Mouse (Mus musculus) heart, embryonic 14.5 days (tissue): ENCODE measurements around the gene Xpnpep1. TPM values are rescaled to one million over a fixed set of nuclear protein-coding genes. Genes with fewer than 3 reads are reported as not detected.

ENCODE experiments used
- microRNA-seq: library from miRNA; unstranded; fragments of <30 nt; microRNA quantifications from one replicate; pipeline ENCODE4, GENCODE M21; 2016
- polyA plus RNA-seq: library from polyadenylated mRNA; unstranded; fragments of >200 nt; fragmentation: Nextera tagmentation; extraction: Ambion mirVana; gene quantifications from 2 replicates; pipeline ENCODE4 v1.2.1, GENCODE M21; 2014

Gene Xpnpep1
- polyA plus RNA-seq, 1 experiment from 2014 or later = 159 TPM

Small RNA genes lying within 50 kb of the gene (microRNA-seq; reads per million reads assigned to microRNA genes)
- not detected for gene Mir6407

Other genes with a start within 250 kb of the Xpnpep1 start
- 129 and 134 TPM in 2 replicates for gene Add3, start 100.2 kb upstream of the Xpnpep1 start, polyA plus RNA-seq